Mouse (Mus musculus) thymus, postnatal 10 days (tissue): ENCODE measurements around the gene Gpr61.

Source experiments
- DNase-seq, 2 experiments: peaks; one replicate each; pipeline ENCODE4 v3.0.0; 2021; ENCODE audit warnings: low spot score in 2 of 2

The Gpr61 gene

DNA sequence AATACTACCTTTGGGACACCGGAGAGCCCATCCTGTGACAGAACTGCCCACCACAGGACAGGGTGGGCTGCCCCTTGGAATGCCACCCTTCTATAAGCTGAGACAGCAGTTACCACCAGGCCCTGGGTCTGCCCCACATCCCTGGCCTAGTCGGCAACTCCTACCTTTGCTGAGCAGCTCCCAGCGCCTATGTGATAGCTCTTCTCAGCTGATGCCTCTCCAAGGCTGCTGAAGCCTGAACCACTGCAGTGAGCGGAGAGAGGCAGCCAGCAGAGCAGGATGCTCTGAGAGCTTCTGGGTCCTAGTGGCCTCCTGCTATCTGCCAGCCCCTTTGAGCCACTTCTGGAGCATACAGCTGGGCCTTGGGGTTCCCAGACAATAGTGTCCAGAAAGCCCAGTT is at the start of gene Gpr61:
Gene Gpr61 (minus strand): TSS at position 227 of the 400 bp plus-strand sequence.
- no peak for DNase-seq

GRCm38 (mm10) chr3:108204470-108204869 is 49.8 kb upstream of the Gpr61 start:
- no peak for DNase-seq

GRCm38 (mm10) chr3:108203621-108204325 is 49.1 kb upstream of the Gpr61 start:
- DNase-seq = peak; percentile 54 to 81

DNA sequence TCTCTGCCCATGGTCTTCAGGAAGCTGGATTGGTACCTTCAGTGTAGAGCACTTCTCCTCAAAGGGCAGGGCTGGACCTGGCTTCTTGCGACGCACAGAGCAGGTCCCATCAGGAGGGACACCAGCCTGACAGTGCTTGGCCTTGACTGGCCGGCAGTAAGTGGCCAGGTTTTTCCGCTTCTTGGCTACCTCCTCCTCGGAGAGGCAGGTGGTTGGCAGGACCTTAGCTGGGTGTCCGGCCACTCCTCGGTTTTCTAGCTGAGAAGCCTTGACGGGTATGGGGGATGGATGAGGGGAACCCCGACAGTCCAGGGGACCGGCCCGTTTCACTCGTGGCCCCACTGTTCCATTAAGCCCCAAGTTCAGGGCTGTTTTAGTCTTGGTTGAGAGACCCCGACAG is 48.5 kb upstream of the Gpr61 start:
- no peak for DNase-seq

GRCm38 (mm10) chr3:108202506-108202905 is 47.8 kb upstream of the Gpr61 start:
- DNase-seq = no peak

DNA sequence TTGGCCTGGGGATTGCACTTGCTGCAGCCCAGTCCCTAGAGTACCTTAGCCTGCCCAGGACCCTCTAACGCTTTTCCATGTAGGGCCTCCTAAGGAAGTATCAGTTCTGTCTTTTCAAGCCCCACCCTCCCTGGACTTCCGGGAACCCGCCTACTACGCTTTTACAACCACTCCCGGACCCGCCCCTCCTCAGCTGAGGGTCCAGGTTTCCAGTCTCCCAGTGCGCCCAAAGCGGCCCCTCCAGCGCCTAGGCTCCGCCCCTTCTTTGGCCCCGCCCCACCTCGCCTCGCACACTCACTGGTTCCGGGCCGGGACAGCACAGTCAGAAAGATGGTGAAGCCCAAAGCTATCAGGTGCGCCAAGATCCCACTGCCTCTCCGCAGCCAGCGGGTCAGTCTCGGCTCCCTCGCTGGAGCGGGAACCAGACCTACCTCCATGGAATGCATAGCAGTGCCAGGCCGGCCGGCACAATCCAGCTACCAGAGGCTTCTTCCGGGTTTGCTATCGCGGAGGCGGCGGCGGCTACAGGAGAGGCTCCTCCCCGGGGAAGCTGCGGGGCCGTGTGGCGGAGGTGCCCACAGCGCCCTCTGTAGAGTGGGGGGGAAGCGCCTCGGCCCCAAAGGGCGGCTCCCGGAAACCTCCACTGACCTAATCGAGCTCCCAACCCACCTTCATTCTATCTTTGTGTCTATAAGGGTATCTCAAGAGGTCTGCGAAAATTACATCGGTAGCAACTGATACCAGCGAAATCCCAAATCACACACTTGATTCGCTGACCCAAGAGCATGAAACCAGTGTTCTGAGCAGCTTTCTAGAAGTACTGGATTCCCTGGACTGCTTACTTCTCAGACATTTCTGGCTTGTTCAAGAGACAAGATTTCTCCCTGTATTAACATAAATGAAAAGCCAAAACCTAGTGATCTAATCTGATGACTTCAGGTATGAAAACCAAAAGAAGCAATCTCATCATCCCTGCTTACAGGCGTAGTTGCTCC is 45.9 kb upstream of the Gpr61 start, which contains the start of gene Cyb561d1:
Gene Cyb561d1 (minus strand): TSS at position 884 of the 995 bp plus-strand sequence.
- peak; percentile 96 to 97 for DNase-seq

- DNase-seq = no peak
Measured at GRCm38 (mm10) chr3:108199231-108199630, 44.5 kb upstream of the Gpr61 start.

GRCm38 (mm10) chr3:108197066-108197497 is 42.4 kb upstream of the Gpr61 start:
- DNase-seq = no peak

- DNase-seq = no peak
Measured at GRCm38 (mm10) chr3:108195941-108196590, 41.4 kb upstream of the Gpr61 start.

DNA sequence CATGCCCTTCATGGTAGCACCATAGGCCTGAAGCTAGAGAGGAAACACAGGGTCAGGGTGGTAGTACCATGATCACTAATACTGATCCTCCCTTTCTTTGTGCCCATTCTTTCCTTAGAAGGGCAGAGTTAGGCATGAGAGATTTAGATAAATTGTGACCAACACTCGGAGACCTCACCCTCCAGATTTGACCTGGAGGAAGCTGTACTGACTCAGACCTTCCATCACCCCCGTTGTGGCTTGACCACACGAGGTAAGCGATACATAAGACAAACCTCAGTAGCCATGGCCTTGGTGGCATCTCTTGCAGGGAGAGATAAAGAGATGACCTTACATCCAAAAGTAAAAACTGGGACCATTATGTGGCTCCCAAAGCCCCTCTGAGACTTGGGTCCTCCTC is 40.6 kb upstream of the Gpr61 start:
- DNase-seq = no peak

GRCm38 (mm10) chr3:108193686-108194085 is 39.0 kb upstream of the Gpr61 start:
- DNase-seq = no peak

GRCm38 (mm10) chr3:108189897-108190296 is 35.2 kb upstream of the Gpr61 start:
- no peak for DNase-seq

- DNase-seq = no peak
Measured at GRCm38 (mm10) chr3:108188716-108189490, 34.2 kb upstream of the Gpr61 start.

DNA sequence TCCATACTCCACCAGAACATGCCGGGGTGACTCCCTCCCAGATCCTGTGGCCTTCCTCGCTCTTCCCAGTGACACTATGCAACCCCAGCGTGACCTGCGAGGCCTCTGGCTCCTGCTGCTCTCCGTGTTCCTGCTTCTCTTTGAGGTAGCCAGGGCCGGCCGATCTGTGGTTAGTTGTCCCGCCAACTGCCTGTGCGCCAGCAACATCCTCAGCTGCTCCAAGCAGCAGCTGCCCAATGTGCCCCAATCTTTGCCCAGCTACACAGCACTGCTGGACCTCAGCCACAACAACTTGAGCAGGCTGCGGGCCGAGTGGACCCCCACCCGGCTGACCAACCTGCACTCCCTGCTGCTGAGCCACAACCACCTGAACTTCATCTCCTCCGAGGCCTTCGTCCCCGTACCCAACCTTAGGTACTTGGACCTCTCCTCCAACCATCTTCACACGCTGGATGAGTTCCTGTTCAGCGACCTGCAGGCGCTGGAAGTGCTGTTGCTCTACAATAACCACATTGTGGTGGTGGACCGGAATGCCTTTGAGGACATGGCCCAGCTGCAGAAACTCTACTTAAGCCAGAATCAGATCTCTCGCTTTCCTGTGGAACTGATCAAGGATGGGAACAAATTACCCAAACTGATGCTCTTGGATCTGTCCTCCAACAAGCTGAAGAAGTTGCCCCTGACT is 32.6 kb upstream of the Gpr61 start:
- no peak for DNase-seq

- DNase-seq = peak in 1 of 2 experiments; percentile 37
Measured at GRCm38 (mm10) chr3:108186098-108187047, 31.7 kb upstream of the Gpr61 start, which contains the start of gene Amigo1. TSS of gene Amigo1 (plus strand) at chr3:108186335.

- DNase-seq = no peak
Measured at GRCm38 (mm10) chr3:108185460-108186097, 30.9 kb upstream of the Gpr61 start.

DNA sequence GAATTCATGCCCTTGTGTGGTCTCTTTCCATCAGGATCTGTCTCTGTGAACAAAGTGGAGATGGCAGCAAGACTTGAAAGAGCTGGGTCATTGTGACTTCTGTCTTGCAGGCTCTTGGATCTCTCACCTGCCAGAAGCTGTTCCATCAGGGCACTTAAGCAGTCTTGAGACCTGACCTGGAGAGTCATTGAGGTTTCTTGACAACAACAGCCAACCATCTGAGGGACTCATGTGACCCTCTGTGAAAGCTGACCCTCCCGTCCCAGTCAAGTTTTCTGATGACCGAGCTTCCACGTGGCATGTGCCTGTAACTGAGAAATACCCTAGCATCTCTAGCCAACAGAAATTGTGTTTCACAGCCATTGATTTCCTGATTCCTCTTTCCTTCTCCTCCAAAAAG is 30.1 kb upstream of the Gpr61 start:
- no peak for DNase-seq

GRCm38 (mm10) chr3:108180514-108180913 is 25.8 kb upstream of the Gpr61 start:
- DNase-seq = no peak
